Mouse (Mus musculus) ES-Bruce4 (cell line): ENCODE data around the gene Cdcp1. TPM values are rescaled to one million over a fixed set of nuclear protein-coding genes. Genes with fewer than 3 reads are reported as not detected.

Experiments used
- H3K27ac ChIP-seq: 2 replicates; pipeline ENCODE4 v1.5.1; 2012; ENCODE audit warnings: low read length, inconsistent platforms; ENCODE audit not compliant: insufficient read depth
- H3K27me3 ChIP-seq: 2 replicates; pipeline ENCODE4 v1.6.1; 2012; ENCODE audit warnings: mild to moderate bottlenecking, low read length, inconsistent platforms; ENCODE audit not compliant: control insufficient read depth, poor library complexity, insufficient read depth, severe bottlenecking
- H3K36me3 ChIP-seq: 2 replicates; pipeline ENCODE4 v1.6.1; 2012; ENCODE audit warnings: inconsistent platforms, mild to moderate bottlenecking, low read length, moderate library complexity; ENCODE audit not compliant: control insufficient read depth, poor library complexity, insufficient read depth, severe bottlenecking
- H3K4me1 ChIP-seq: one replicate; pipeline ENCODE4 v1.8.1; 2011; ENCODE audit warnings: low read length; ENCODE audit not compliant: control insufficient read depth, insufficient read depth
- H3K4me3 ChIP-seq: 2 replicates; pipeline ENCODE4 v1.5.1; 2011; ENCODE audit warnings: low read depth, mild to moderate bottlenecking, low read length
- H3K9ac ChIP-seq: 2 replicates; pipeline ENCODE4 v1.6.1; 2012; ENCODE audit warnings: low read depth, mild to moderate bottlenecking, inconsistent platforms; ENCODE audit not compliant: poor library complexity, severe bottlenecking
- H3K9me3 ChIP-seq: replicated peaks from 2 replicates; pipeline ENCODE4 v1.6.1; 2012; ENCODE audit warnings: mild to moderate bottlenecking, low read length, inconsistent platforms; ENCODE audit not compliant: control insufficient read depth, poor library complexity, insufficient read depth, severe bottlenecking
- CTCF ChIP-seq: IDR thresholded peaks from one replicate; pipeline ENCODE4 v1.8.1; 2011; ENCODE audit warnings: low read depth, low read length
- EP300 ChIP-seq: IDR thresholded peaks from 2 replicates; pipeline ENCODE4 v1.6.1; 2011; ENCODE audit warnings: low read depth, low read length; ENCODE audit not compliant: insufficient read depth
- POLR2A ChIP-seq: IDR thresholded peaks from one replicate; pipeline ENCODE4 v1.8.1; 2011; ENCODE audit warnings: low read length; ENCODE audit not compliant: insufficient read depth
- polyA plus RNA-seq: library from polyadenylated mRNA; stranded (reverse); fragments of >200 nt; gene quantifications from 2 replicates; pipeline ENCODE4 v1.2.4, GENCODE M21; 2011; ENCODE audit warnings: low read depth; ENCODE audit not compliant: missing spikeins, insufficient read depth, insufficient read length

Cdcp1 gene
- polyA plus RNA-seq, 1 experiment: 37.7 TPM

GRCm38 (mm10) chr9:123183226-123183625, 32.6 kb downstream of the Cdcp1 start:
- Histone ChIP-seq H3K36me3 (no peaks in the 10 kb centered on the region), H3K9me3 (no peaks in the 10 kb centered on the region), H3K27ac (no peak overlapping the region), H3K4me1 (no peaks in the 10 kb centered on the region), H3K27me3 (no peaks in the 10 kb centered on the region), H3K9ac (no peak overlapping the region), H3K4me3 (no peak overlapping the region)
- no peak for TF ChIP-seq CTCF
- TF ChIP-seq POLR2A: no peak
- TF ChIP-seq EP300: no peak

DNA sequence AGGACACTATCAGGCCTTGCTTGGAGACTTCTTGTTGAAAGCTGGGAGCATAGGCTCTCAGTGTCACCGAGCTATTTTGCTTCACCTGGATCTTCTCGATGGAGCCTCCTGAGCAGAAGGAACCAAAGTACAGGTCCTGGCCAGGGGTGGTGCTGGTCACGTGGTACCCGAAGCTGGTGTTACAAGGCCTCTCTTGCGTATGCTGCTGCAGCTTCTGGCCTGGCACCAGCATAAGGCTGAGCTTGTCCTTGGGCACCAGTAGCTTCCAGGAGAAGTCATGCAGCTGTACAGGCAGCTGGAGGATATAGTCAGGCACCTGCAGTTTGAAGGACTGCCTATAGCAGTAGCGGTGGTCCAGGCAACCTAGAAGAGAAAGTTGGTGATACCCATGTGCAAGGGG, 35.8 kb downstream of the Cdcp1 start:
- TF ChIP-seq EP300: no peak
- TF ChIP-seq POLR2A: no peak
- TF ChIP-seq CTCF: no peak
- Histone ChIP-seq H3K27ac (no peak overlapping the region), H3K9ac (no peak overlapping the region), H3K9me3 (no peaks in the 10 kb centered on the region), H3K27me3 (no peaks in the 10 kb centered on the region), H3K4me1 (no peaks in the 10 kb centered on the region), H3K36me3 (peaks cover 3% of the 10 kb centered on the region; the same call in 1 of the 2 replicates), H3K4me3 (no peak overlapping the region)

GRCm38 (mm10) chr9:123177380-123178048, 38.3 kb downstream of the Cdcp1 start:
- H3K4me3 ChIP-seq: no peak overlapping the region
- H3K27me3 ChIP-seq: no peaks in the 10 kb centered on the region
- no peak overlapping the region for H3K9ac ChIP-seq
- H3K27ac ChIP-seq: no peak overlapping the region
- H3K36me3 ChIP-seq: peaks cover 3% of the 10 kb centered on the region; the same call in 1 of the 2 replicates
- no peaks in the 10 kb centered on the region for H3K9me3 ChIP-seq
- TF ChIP-seq EP300 (no peak), POLR2A (no peak), CTCF (no peak)
- no peaks in the 10 kb centered on the region for H3K4me1 ChIP-seq

- Histone ChIP-seq H3K9me3 (no peaks in the 10 kb centered on the region), H3K27me3 (no peaks in the 10 kb centered on the region), H3K9ac (no peak overlapping the region), H3K4me3 (no peak overlapping the region), H3K27ac (no peak overlapping the region), H3K4me1 (no peaks in the 10 kb centered on the region), H3K36me3 (peaks cover 3% of the 10 kb centered on the region; the same call in 1 of the 2 replicates)
- TF ChIP-seq POLR2A (no peak), CTCF (no peak), EP300 (no peak)
Observed at GRCm38 (mm10) chr9:123174356-123174755, 41.5 kb downstream of the Cdcp1 start.

DNA sequence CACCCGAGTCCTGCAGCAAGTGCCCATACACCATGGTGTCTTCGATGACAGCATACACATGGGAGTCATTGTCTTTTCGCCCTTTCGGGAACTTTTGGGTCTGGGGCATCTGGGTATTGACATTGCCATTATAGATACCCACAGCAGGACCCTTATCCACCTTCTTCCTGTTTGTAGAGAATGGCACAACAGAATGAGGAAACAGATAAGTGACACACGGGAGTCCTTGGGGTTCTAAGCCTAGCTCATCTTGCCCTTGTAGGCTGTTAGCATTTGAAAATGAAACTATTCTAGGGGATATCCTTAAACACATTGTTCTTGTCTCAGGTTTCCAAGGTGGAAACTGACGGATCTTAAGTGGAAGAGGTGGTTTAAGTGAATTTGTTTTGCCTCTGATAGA, 42.1 kb downstream of the Cdcp1 start:
- peaks cover 3% of the 10 kb centered on the region; the same call in 1 of the 2 replicates for H3K36me3 ChIP-seq
- H3K9ac ChIP-seq: no peak overlapping the region
- TF ChIP-seq CTCF (no peak), POLR2A (no peak), EP300 (no peak)
- H3K27me3 ChIP-seq: no peaks in the 10 kb centered on the region
- H3K4me3 ChIP-seq: no peak overlapping the region
- H3K27ac ChIP-seq: no peak overlapping the region
- no peaks in the 10 kb centered on the region for H3K9me3 ChIP-seq
- H3K4me1 ChIP-seq: no peaks in the 10 kb centered on the region

DNA sequence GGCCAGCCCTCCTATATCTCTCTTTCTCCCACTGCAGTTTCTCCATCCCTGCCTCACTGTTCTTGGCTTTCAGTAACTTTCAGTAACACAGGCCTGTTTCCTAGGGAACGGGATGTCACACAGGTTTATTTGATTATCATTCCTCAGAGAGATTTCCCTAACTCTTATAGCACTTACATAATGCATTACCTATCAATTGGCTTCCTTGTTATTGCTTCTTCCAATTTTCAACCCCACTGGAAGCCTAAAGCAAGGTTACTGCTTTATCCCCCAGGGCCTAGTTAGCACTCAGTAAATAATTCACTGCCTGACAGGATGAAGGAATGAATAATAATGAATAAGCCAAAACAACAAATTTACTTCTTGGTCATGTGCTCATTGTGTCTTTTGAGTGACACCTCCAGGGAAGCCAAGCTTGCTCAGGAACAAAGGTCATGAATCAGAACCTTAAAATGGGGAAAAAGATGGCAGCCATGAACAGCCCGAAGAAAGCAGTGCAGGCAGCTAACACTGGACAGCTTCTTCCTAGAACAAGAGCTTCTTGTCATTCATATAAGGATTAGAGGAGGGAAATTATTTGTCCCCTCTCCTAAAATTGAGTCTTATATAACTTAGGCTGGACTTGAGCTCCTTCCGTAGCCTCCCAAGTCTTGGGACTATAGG, 49.9 kb downstream of the Cdcp1 start:
- TF ChIP-seq EP300: no peak
- no peak overlapping the region for H3K4me3 ChIP-seq
- H3K36me3 ChIP-seq: no peaks in the 10 kb centered on the region
- H3K9me3 ChIP-seq: no peaks in the 10 kb centered on the region
- H3K27me3 ChIP-seq: no peaks in the 10 kb centered on the region
- H3K27ac ChIP-seq: no peak overlapping the region
- no peaks in the 10 kb centered on the region for H3K4me1 ChIP-seq
- no peak overlapping the region for H3K9ac ChIP-seq
